Mouse (Mus musculus): ENCODE measurements around the gene Cdc42ep2. TPM values are rescaled to one million over a fixed set of nuclear protein-coding genes. Genes with fewer than 3 reads are reported as not detected.

Gene Cdc42ep2
- polyA plus RNA-seq, 1 experiment = 16.2 TPM

DNA sequence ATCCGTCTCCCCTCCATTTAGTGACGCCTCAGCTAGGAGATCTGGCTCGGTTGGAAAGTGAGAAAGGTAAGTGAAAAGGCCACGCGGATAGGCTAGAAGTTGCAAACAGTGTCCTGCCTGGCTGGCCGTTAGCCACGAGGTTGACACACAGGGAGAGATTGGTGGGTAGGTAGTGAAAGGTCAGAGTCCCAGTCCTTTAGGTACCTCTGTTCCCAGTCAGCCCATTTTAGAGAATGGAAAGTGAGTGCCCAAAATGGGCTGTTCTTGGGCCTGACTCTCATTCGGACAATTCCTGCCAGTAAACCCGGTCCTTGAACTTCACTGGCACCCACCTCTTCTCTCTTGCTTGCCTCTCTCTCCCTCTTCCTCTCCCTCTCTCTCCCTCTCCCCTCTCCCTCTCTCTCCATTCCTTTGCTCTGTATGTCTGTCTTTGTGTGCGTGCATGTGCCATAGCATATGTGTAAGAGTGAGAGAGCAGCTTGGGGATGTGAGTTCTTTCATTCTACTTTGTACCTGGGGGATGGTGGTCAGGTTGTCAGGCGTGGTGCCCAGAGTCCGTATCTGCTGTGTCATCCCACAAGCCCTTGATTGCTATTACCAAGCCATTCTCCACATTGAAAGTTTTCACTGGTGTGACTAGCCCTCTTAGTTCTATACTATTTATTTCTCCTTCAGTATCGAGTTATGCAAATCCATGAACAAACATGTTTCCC is 11.5 kb downstream of the Cdc42ep2 start, which contains the start of gene Dpf2:
TSS of gene Dpf2 (minus strand) at position 4 of the 713 bp plus-strand sequence.
- Histone ChIP-seq H3K4me3 (peak within 1 kb of the TSS; percentile 96), H3K27me3 (ENCODE audit: control insufficient read depth, insufficient read depth, insufficient read length) (no peaks in the 10 kb centered on the region), H3K36me3 (ENCODE audit: control insufficient read depth, insufficient read depth) (peaks cover 17% of the 10 kb centered on the region), H3K79me2 (ENCODE audit: control insufficient read depth, insufficient read depth) (peaks cover 54% of the 10 kb centered on the region), H3K4me2 (ENCODE audit: low read depth) (peak within 1 kb of the TSS; percentile 93), H3ac (ENCODE audit: control insufficient read depth, insufficient read length) (peak within 1 kb of the TSS; percentile 84)
- TF ChIP-seq POLR2AphosphoS2 (IDR thresholded peaks at IDR 0.05; ENCODE audit: insufficient read length, low read depth) = peak; percentile 9
- no peak for TF ChIP-seq MAX (IDR thresholded peaks at IDR 0.05; ENCODE audit: low read depth)
- TF ChIP-seq MYOG (IDR thresholded peaks at IDR 0.05; ENCODE audit: control insufficient read depth in 1 of 3, insufficient read depth in 1 of 3, insufficient read length in 2 of 3, low read depth in 2 of 3) = no peak

DNA sequence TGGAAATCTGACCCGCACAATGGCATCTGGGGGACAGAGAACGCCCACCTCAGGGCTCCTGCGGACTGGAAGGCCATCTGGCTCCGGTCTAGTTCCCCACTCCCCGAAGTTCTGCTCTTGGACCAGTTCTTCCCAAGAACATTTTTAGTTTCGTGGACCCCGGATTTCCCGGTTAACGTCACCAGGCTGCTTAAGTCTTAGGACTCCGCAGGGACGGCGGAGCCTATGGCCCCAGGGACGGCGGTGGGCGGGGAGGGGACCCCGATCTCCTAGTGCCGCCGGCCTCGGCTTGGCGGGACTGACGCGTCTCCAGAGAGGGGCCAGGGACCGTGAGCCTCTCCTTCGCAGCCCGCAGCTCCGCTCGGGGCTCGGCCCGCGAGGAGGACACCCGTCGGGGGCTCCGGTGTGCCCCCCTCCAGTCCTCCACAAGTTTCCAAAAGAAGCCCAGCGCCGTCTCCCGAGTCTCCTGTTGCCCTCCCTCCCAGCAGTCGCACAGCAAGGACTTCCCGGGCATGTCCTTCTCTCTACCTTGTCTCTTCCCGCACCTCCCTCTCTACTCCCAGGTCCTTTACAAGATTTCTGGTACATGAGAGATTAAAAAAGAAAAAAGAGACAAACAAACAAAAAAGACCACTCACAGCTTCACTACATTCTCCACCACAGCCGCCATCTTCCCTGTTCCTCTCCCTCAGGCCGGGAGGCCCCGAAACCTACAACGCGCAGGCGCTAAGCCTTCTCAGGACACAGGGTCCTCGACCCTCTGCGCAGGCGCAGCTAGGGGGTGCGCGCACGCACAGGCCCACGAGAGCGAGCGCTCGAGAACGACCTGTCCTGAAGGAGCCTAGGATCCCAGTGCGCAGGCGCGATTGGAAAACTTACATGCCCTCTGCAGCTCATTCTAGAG is 12.3 kb downstream of the Cdc42ep2 start:
- peaks cover 16% of the 10 kb centered on the region for H3K36me3 ChIP-seq (ENCODE audit: control insufficient read depth, insufficient read depth)
- H3ac ChIP-seq (ENCODE audit: control insufficient read depth, insufficient read length) = peak overlapping the region; percentile 84
- H3K27me3 ChIP-seq (ENCODE audit: control insufficient read depth, insufficient read depth, insufficient read length) = no peaks in the 10 kb centered on the region
- peak overlapping the region; percentile 93 for H3K4me2 ChIP-seq (ENCODE audit: low read depth)
- TF ChIP-seq MAX (IDR thresholded peaks at IDR 0.05; ENCODE audit: low read depth) = no peak
- TF ChIP-seq MYOD1 (IDR thresholded peaks at IDR 0.05; ENCODE audit: control insufficient read depth in 1 of 3, insufficient read length in 2 of 3, low read depth in 2 of 3) = no peak
- TF ChIP-seq MYOG (IDR thresholded peaks at IDR 0.05; ENCODE audit: control insufficient read depth in 1 of 3, insufficient read depth in 1 of 3, insufficient read length in 2 of 3, low read depth in 2 of 3) = peak in 1 of 3 experiments; percentile 22
- TF ChIP-seq TCF12 (IDR thresholded peaks at IDR 0.05; ENCODE audit: insufficient read depth, poor library complexity, severe bottlenecking) = no peak
- TF ChIP-seq CEBPB (IDR thresholded peaks at IDR 0.05; ENCODE audit: insufficient read depth, poor library complexity, severe bottlenecking) = no peak
- no peak for TF ChIP-seq USF1 (IDR thresholded peaks at IDR 0.05; ENCODE audit: low read depth)
- TF ChIP-seq E2F4 (IDR thresholded peaks at IDR 0.05; ENCODE audit: insufficient read depth) = no peak
- TF ChIP-seq POLR2AphosphoS2 (IDR thresholded peaks at IDR 0.05; ENCODE audit: insufficient read length, low read depth) = peak; percentile 53
- peak; percentile 57 for TF ChIP-seq POLR2A (IDR thresholded peaks at IDR 0.05; ENCODE audit: insufficient read length, low read depth)
- TF ChIP-seq REST (IDR thresholded peaks at IDR 0.05; ENCODE audit: insufficient read depth, insufficient read length) = no peak
- H3K79me2 ChIP-seq (ENCODE audit: control insufficient read depth, insufficient read depth) = peaks cover 62% of the 10 kb centered on the region
- peak overlapping the region; percentile 96 for H3K4me3 ChIP-seq

DNA sequence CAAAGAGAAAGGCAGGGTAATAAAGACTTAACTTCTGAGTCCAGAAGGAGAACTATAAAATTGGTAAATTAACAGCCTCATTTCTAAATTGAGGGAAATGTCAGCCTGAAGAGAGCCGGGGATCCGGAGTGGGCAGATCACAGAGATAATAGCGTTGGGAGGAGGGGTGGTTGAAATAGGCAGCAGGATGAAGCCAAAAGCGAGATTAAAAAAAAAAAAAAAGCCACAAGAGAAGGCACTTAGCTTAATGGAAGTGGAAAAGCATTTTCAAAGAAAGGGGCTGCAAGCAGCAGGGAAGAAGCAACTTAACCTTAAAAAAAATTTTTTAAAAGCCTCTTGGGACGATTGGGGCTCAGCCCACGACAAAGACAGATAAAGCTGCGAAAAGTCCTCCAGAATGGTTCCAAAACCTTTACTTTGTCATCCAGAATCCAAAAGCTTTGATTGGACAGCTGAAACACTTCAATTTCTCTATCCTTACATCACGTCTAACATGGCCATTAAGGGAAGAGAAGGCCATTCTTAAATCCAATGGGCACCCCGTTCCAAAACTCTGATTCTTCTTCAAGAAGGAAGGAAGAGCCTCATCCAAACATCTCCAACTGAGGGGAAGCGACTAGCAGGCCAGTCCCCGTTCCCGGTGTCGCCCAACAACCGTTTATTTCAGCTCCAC is 13.1 kb downstream of the Cdc42ep2 start:
- peaks cover 11% of the 10 kb centered on the region for H3K36me3 ChIP-seq (ENCODE audit: control insufficient read depth, insufficient read depth)
- TF ChIP-seq MAX (IDR thresholded peaks at IDR 0.05; ENCODE audit: low read depth) (no peak), POLR2AphosphoS2 (IDR thresholded peaks at IDR 0.05; ENCODE audit: insufficient read length, low read depth) (peak; percentile 12), USF1 (IDR thresholded peaks at IDR 0.05; ENCODE audit: low read depth) (no peak), POLR2A (IDR thresholded peaks at IDR 0.05; ENCODE audit: insufficient read length, low read depth) (peak; percentile 17), TCF3 (IDR thresholded peaks at IDR 0.05; ENCODE audit: insufficient read length, low read depth) (no peak), E2F4 (IDR thresholded peaks at IDR 0.05; ENCODE audit: insufficient read depth) (no peak), MYOG (IDR thresholded peaks at IDR 0.05; ENCODE audit: control insufficient read depth in 1 of 3, insufficient read depth in 1 of 3, insufficient read length in 2 of 3, low read depth in 2 of 3) (no peak), SRF (IDR thresholded peaks at IDR 0.05; ENCODE audit: control insufficient read depth, insufficient read length, low read depth) (no peak), CEBPB (IDR thresholded peaks at IDR 0.05; ENCODE audit: insufficient read depth, poor library complexity, severe bottlenecking) (0 out of 2 replicates have a peak, but pooled peaks have one; percentile 55), REST (IDR thresholded peaks at IDR 0.05; ENCODE audit: insufficient read depth, insufficient read length) (no peak), MYOD1 (IDR thresholded peaks at IDR 0.05; ENCODE audit: control insufficient read depth in 1 of 3, insufficient read length in 2 of 3, low read depth in 2 of 3) (no peak), TCF12 (IDR thresholded peaks at IDR 0.05; ENCODE audit: insufficient read depth, poor library complexity, severe bottlenecking) (no peak)
- H3ac ChIP-seq (ENCODE audit: control insufficient read depth, insufficient read length) = peak overlapping the region; percentile 84
- peak overlapping the region; percentile 96 for H3K4me3 ChIP-seq
- peaks cover 70% of the 10 kb centered on the region for H3K79me2 ChIP-seq (ENCODE audit: control insufficient read depth, insufficient read depth)
- no peaks in the 10 kb centered on the region for H3K27me3 ChIP-seq (ENCODE audit: control insufficient read depth, insufficient read depth, insufficient read length)
- H3K4me2 ChIP-seq (ENCODE audit: low read depth) = peak overlapping the region; percentile 93

GRCm38 (mm10) chr19:5910221-5910620 is 14.4 kb downstream of the Cdc42ep2 start:
- no peak for TF ChIP-seq CEBPB (IDR thresholded peaks at IDR 0.05; ENCODE audit: insufficient read depth, poor library complexity, severe bottlenecking)
- no peak for TF ChIP-seq TCF3 (IDR thresholded peaks at IDR 0.05; ENCODE audit: insufficient read length, low read depth)
- TF ChIP-seq MYOG (IDR thresholded peaks at IDR 0.05; ENCODE audit: control insufficient read depth in 1 of 3, insufficient read depth in 1 of 3, insufficient read length in 2 of 3, low read depth in 2 of 3) = no peak
- TF ChIP-seq MYOD1 (IDR thresholded peaks at IDR 0.05; ENCODE audit: control insufficient read depth in 1 of 3, insufficient read length in 2 of 3, low read depth in 2 of 3) = no peak
- no peak for TF ChIP-seq TCF12 (IDR thresholded peaks at IDR 0.05; ENCODE audit: insufficient read depth, poor library complexity, severe bottlenecking)
- TF ChIP-seq SRF (IDR thresholded peaks at IDR 0.05; ENCODE audit: control insufficient read depth, insufficient read length, low read depth) = no peak
- no peak for TF ChIP-seq POLR2AphosphoS2 (IDR thresholded peaks at IDR 0.05; ENCODE audit: insufficient read length, low read depth)
- TF ChIP-seq POLR2A (IDR thresholded peaks at IDR 0.05; ENCODE audit: insufficient read length, low read depth) = no peak
- no peak for TF ChIP-seq E2F4 (IDR thresholded peaks at IDR 0.05; ENCODE audit: insufficient read depth)
- no peak for TF ChIP-seq REST (IDR thresholded peaks at IDR 0.05; ENCODE audit: insufficient read depth, insufficient read length)
- TF ChIP-seq USF1 (IDR thresholded peaks at IDR 0.05; ENCODE audit: low read depth) = no peak
- TF ChIP-seq MAX (IDR thresholded peaks at IDR 0.05; ENCODE audit: low read depth) = no peak
- Histone ChIP-seq H3K4me2 (ENCODE audit: low read depth) (peak overlapping the region; percentile 93), H3K79me2 (ENCODE audit: control insufficient read depth, insufficient read depth) (peaks cover 76% of the 10 kb centered on the region), H3K27me3 (ENCODE audit: control insufficient read depth, insufficient read depth, insufficient read length) (no peaks in the 10 kb centered on the region), H3K36me3 (ENCODE audit: control insufficient read depth, insufficient read depth) (peaks cover 19% of the 10 kb centered on the region), H3K4me3 (peak overlapping the region; percentile 96), H3ac (ENCODE audit: control insufficient read depth, insufficient read length) (no peak overlapping the region)
